Mouse (Mus musculus) adrenal gland, adult 2 months (tissue): ENCODE data around the gene Trim9. TPM values are rescaled to one million over a fixed set of nuclear protein-coding genes. Genes with fewer than 3 reads are reported as not detected.

Experiments
- DNase-seq: peaks from one replicate; pipeline ENCODE4 v3.0.0; 2021
- polyA plus RNA-seq: library from polyadenylated mRNA; depleted of rRNA; stranded (reverse); fragments of >200 nt; gene quantifications from 2 replicates; pipeline ENCODE4 v1.2.3, GENCODE M21; 2012
- total RNA-seq, 2 experiments: library from RNA; stranded (reverse); gene quantifications; 2 replicates each; pipeline ENCODE4 v1.2.3; 2021

The Trim9 gene
- total and polyA plus RNA-seq, 3 experiments = 0.82 to 2.1 (median 1.6) TPM

DNA sequence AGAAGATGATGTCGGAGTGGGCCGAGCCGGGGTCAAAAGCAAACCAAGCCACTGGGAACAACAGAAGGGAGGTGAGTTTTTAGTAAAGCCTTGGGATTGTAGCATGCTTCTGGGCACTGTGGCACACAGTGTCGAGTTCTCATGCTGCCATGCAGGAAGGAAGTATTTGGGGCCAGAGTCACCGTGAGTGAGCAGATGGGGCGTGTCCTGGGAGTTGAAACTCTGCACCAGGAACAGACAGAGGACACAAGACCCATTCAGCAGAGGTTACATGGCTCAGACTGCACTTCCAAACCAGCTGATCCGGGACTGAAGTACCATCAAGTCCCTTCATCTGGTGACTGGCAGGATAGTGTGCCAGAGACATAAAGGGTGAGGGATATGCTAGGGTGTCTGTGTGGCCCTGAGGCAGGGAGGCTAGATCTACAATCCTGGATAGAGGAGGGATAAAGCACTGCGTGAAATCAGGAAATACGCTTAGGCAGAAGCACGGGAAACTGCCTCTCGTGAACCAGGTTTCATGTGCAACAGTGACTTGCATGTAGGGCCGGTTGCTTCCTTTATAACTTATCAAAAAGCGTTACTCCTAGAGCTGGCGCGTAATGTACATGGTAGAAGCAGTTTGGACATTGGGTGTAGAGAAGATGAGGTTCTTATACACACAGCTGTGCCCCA is 96.1 kb downstream of the Trim9 start:
- no peak for DNase-seq

DNA sequence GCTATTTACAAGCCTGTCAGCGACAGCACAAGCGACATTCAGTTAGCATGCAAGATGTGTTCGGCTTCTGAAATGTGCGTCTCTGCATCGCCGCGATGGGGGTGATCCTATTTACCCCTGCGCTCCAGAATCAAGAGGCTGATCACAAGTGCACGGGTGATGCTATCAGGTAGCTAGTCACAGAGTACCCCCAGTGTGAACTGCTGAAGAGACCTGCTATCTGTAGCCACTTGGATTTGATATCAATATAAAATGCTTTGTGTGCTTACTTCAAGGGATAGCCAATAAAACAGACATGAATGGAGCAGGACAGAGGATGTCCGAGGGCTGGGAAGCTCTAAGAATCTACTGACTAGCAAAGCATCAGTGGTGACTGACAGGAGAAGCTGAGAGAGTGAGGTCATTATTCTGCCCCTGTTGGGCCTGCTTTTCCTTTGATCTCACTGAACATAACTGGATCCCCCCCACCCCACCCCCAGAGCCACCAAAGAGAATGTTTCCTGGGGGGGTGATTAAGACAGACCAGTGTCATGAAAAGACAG is 97.7 kb downstream of the Trim9 start:
- no peak for DNase-seq

DNA sequence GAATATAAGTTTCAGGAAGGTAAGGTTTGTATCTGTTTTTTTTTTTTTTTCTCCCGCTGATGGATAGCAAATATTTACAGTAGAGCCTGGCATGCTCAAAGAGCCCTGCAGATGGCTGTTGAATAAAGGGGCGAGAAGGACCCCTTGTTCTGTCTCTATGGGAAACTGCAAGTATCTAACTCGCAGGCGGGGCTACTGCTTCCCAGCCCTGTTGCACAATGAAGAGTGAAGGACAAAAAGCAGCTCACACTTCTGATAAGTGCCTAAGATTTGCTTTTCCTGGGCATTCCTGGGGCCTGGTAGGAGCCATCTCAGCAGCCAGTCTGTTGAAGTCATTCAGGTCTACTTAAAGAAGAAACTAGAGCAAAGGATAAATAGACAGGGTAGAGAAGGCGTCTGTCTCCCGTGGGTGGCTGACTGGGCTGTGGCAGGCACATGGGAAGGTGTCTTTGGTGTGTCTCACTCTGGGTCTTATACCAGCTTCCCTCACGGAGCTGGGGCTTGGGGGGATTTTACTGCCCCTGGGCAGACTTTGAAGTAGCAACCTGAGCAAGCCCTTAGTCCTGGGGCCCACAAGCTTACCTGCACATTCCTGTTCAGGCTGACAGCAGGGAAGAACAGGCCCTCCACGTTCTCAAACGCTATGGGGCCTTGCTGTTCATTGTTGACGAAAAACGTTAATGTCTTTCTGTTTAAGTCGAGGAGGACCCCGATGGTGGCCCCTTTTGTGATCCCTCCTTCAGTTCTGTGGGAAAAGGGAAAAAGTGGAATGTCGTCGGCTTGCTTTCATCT is 99.5 kb downstream of the Trim9 start:
- DNase-seq = no peak

DNA sequence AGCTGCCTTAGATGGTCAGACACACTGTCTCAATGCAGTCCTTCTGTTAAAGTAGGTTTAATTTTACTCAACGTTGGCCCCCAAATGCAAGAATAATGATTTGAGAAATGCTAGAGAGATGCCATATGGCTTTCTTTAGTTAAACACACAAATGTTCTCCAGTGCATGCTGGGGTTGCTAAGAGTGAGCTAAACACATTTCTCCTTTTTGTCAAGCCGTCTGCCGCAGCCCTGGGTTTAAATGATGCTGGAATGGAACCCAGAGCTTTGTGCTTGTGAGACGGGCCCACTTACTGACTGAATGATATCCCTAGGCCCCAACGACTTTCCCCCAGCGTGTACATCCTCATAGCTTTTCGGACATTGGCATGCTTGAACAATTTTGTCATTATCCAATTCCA is 104.9 kb downstream of the Trim9 start:
- no peak for DNase-seq

DNA sequence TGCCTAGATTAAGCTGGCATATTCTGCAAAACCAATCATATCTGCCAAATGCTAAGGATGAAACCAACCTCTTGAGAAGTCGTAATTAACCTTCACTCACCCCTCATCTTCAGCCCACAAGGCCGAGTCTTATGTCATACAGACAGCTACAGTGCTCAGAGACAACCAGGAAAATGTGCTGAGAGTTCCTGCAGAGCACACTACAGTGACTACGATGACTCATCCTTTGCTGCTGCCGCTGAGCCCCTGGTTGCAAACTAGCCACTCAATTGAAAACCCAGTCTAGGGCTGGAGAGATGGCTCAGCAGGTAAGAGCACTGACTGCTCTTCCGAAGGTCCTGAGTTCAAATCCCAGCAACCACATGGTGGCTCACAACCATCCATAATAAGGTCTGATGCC is 107.7 kb downstream of the Trim9 start:
- peak; percentile 18 for DNase-seq

DNA sequence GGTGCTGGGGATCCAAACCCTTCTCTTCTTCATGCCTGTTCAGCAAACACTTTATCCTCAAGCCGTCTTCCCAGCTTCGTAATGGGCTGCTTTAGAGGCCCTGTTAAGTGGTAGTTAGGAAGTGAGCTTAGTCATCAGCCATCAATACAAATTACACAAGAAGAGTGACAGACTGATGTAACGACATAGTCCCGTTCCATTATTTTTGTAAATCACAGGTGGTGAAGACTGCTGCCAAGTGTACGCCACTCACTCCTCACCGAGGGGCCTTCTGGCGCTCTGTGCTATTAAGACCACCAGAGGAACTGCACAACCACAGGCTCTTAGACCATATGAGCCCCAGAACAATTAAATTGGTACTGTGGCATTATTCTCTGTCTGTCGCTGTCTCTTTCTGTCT is 108.8 kb downstream of the Trim9 start:
- no peak for DNase-seq

DNA sequence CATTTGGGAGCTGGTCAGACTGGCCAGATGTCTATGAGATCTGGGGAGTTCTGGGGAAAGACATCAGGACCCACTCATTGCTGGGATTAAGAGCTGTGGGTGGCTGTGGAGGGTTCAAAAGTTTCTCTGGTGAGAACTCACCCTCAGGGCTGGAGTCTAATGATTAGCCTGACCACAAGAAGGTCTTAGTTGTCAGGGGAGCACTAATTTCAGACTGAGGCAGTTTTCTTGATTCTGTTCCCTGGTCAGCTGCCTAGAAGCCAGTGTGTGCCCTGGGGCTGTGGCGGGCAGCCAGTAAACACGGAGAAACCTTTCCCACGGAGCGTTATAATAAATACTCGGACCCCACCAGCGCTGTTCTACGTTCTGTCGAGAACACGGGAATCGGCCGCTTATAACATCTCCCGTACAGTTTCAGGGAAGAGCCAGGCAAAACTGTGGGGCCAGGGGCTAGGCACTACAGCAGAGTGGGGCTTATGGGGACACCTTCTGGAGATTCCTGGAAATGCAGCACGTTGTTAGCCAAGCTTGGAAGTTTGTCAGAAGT is 112.4 kb downstream of the Trim9 start:
- DNase-seq = peak; percentile 69

DNA sequence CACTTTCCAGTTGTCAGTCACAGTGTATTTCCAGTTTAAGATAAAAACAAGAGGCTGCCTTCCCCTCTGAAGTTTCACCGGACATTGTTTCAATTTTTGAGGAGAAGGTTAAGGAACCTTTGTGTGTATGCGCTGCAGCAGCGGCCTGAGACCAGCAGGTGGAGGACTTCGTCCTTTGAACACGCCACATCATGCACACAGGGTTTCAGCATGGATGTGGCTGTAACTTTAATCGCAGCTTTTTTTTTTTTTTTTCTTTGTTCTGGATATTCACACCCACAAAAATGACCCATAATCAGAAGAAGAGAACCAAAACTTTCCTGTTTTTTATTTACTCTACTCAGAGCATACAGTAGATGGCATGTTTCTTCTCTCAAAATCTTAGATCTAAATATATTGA is 113.0 kb downstream of the Trim9 start:
- DNase-seq = peak; percentile 45

DNA sequence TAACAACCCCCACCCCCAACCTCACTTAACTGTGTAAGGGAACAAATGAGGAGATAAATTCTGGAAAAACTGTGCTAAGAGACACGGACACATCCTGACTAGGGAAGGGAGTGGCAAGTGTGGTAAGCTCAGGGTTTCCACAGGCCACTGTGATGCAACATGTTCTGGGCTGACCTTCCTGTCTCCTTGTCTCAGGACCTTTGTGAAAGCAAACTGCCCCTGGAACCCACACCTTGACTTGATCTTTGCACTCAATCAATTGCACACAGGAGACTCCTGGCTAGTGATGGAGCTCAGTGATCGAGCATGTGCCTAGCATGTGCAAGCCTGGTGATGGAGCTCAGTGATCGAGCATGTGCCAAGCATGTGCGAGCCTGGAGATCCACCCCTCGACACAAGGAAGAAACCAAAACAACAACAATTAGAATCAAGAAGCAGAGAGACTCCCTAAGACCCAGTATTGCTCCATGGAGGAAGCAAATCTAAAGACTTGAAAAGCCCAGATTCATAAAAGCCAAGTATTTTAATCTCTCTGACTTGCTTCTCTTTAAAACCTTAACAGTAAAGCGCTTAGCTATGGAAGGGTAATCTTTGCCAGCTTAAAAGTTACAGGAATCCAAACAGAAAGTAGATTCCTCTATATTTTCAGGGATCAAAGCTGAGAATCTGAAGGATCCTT is 113.6 kb downstream of the Trim9 start:
- DNase-seq = peak; percentile 48

DNA sequence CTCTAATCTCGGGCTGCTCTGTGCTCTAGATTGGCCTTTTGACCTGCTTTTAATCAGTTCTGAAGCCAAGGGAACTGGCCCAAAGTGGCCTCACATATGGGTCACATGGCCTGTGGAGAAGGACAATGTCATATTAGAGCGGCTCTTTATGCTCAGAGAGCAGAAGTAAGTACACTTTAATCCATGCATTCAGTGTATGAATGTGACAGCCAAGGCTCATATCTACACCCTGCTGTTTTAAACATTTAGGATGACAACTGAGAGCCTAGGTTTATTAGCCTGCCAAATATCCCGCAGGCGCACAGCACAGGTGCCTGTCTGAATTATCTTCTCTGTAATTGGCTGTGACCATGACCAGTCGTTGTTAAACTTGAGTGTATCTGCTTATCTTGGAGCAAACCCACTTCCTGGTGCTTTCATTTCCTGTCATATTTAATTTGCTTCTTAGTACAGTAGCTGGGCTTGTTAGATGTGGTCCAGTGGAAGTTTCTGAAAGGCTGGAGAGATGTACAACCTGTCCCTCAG is 115.3 kb downstream of the Trim9 start:
- DNase-seq = peak; percentile 24

DNA sequence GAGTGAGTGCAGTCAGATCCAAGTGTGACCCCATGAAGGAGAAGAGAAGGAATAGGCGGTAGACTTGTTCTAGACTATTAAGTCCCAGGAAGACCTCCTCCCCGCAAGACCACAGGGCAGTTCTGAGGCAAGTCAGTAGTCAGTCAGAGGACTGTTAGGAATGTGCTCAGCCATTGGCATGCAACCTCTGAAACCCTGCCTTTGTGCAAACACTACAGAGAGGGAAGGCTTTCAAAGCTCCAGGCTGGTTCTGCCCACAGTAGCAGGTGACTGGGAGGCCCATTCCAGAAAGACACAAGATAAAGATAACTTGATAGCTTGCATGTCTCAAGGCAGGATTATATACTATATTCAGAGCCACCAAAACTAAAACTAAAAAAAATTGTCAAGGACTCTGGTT is 116.1 kb downstream of the Trim9 start, which contains the start of gene Pygl:
TSS of gene Pygl (minus strand) at position 195 of the 400 bp plus-strand sequence.
- DNase-seq = no peak

DNA sequence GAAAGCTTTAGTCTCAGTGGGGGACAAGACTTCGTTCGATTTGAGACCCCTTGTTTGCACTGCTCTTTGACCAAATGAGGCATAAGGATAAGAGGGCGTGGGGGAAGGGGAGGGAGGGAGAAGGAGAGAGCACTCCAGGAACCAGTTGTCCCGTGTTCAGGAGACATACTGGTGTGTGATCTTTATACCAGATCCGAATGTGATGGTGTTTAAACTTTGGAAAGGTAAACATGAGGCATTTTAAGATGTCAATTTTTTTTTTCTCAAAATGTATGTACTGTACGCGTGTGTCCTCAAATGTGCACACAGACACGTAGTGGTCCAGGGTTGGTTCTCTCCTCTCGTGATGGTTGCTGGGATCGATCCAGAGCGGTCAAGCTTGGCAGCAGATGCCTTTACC is 119.3 kb downstream of the Trim9 start:
- no peak for DNase-seq

DNA sequence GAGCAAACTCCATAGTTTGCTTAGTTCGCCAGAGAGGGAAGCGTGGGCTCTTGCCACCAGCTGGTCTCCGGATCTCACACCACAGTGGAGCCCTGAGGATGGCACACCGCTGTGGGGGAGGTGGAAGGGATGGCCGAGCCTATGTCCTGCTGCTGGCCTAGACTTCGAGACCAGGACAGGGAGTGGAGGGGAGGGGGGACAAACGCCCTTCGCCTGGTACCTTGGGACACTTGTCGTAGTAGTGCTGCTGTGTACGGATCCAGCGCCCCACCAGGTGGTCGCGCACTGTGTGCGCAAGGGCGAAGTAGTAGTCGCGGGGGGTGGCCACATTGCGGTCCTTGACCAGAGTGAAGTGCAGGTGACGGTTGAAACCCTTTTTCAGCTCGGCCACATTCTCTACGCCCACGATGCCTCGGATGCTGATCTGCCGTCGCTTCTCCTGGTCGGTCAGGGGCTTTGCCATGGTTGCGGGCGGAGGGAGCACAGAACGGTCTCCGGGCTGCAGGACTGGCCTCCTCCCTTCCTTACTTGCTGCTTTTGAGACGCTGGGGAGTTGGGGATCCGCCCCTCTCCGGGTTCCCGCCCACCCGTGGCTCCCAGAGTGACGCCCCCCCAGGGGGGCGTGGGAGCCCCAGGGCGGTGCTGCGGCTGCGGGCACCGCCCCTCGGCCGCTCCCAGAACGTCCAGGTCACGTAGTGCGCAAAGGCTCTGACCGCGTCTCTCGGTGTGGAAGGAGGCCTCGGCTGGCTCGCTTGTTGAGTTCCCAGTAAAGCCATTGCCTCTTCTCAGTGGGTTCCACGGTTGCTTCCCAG is 120.1 kb downstream of the Trim9 start:
- DNase-seq = peak; percentile 90

DNA sequence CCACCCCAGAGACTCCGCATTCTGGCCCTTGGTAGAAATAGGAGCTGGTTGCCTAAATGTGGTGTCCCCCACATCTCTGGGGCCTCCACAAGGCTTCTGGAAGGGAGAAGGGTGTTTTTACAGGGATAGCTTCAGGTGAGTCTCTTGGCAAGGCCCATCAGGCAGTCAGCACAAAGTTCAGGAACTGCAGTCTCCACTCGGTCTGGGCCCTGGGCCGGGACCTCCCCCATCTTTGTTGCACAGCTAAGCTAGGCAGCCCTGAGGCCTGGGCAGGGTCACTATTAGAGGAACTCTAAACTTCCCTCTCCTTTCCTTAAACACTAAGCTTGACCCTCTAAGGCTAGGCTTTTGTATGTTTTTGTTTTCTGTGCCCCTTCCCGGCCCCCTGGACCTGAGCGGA is 120.8 kb downstream of the Trim9 start:
- DNase-seq = peak; percentile 23

DNA sequence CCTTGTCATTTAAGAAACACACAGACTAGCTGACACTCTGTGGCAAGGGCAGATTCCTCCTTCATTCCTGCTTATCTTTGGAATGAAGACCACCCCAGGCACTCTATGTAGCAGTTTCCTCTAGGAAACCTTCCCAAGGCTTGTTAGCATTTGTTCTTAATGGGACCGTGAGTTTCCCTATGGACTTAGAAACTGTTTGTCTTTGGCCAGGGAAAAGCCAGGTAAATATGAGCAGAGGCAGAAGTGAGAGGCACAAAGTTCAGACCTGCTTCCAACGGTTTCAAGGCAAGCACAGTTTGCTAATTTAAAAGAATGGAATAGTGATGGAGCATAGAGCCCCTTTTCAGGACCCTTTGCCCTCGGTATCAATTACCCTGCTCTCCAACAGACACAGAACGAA is 124.1 kb downstream of the Trim9 start:
- DNase-seq = no peak

DNA sequence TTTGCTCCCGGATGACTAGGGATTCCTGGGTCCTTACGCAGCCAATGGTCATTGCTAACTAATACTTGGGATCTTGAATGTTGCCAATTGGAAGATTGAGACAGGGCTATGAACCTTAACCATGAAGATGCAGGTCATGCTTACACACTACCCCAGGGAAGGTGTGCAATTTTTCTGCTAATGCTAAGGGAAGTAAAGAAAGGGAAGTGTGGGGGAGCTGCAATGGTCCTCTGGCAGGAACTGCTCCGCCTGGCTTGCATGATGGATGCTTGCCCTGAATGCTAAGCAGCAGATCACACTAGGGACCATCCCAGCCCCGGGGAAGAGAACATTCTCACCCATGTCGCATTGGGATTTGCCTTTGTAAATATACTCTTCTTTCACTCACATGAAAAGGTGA is 126.0 kb downstream of the Trim9 start:
- DNase-seq = no peak

DNA sequence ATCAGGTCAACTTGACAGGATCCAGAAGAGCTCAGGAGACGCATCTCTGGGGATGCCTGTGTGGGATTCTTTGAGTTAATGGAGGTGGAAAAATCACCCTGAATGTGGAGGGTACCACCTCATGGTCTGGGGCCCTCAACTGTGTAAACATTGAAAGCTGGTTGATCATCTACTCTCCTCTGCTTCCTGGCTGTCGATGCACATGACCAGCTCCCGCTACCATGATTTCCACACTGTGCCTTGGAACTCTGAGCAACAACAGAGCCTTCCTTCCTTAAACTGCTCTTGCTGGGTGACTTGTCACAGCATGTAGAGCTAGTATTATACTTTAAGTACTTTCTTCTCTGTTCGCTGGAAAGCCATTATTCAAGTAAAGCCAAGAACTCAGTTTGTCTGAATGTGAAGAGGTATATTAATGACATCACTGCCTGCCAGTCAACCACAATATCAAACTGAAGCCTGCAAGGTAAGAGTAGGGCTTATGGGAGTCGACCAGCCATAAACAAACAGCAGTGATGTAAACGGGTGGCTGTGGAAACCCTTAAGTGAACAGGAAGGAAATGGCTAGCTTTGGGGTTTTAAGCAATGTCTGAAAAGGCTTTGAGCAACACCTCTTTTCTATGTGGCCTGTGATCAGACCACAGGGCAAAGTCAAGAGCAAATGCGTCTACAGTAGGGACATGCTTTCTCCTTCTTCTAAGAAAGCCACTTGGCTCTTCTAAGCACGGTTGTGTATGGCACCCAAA is 128.4 kb downstream of the Trim9 start:
- no peak for DNase-seq

DNA sequence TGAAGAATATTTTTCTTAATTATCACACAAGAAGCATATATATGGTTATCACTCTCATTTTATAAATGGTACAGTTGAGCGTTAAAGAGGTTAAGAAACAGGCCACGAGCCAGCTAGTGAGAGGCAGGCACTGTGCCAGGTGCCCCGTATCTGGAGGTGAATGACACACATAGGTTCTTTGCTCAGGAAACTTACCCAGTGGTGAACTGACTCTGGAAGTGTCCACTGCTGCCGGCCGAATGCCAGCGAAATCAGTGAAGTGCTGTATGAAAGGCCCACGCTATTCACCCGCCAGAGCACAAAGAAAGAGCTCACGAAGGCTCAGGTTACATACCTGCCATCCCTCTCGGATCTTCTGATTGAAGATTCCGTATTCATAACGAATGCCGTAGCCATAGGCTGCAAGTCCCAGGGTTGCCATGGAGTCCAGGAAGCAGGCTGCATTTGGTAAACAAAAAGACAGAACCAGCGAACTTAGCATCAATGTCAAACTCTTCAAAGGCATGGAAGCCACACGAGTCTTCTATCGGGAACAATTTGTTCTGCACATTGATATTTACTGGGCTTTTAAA is 131.1 kb downstream of the Trim9 start:
- DNase-seq = no peak

DNA sequence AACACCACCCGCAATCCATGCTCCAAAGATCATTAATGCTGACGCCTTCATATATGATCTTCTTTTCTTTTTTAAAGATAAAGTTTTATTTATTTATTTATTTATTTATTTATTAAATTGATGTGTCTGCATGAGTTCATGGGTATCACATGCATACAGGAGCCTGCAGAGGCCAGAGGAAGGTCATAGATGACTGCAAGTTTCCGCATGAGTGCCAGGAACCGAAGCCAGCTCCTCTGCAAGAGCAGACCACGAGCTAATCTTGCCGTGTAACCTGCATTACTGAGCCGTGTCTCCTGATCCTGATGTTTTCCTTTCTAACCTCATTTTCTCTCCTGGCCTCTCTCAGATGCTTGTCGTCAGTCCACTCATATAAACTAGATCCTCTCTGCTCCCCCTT is 133.1 kb downstream of the Trim9 start:
- no peak for DNase-seq

DNA sequence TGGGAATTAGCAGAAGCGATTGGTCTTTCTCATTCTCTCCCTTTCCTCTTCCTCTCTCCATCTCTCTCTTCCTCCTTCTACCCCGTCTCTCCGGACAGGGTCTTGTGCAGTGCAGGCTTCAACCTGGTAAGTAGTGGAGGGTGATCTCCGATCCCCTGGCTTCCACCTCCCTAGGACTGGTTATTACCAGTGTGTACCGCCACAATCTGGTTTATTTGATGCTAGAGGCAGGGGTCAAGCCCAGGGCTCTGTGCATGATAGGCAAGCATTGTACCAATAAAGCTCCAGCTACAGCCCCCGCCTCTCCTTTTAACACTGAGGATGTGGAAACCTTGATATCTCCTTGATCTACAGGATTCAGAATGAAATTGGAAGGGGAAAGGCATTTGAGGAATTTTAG is 133.8 kb downstream of the Trim9 start:
- DNase-seq = no peak
